Mouse (Mus musculus) ES-E14 (cell line): ENCODE measurements at regions not wholly inside any gene's neighbourhood (a gene's known extent, or its start where the extent isn't known, plus 50 kb on each side); places are given as distances from the start of the nearest gene placed in this dataset.

Experiments
- CHD2 ChIP-seq: IDR thresholded peaks from 2 replicates; pipeline ENCODE4 v1.6.1; 2014; ENCODE audit warnings: mild to moderate bottlenecking, low read depth, low read length, inconsistent platforms
- ZC3H11A ChIP-seq: IDR thresholded peaks from 2 replicates; pipeline ENCODE4 v1.6.1; 2012; ENCODE audit warnings: low read depth, mild to moderate bottlenecking, inconsistent platforms, low read length, borderline replicate concordance

- TF ChIP-seq ZC3H11A, result peak; percentile 48; the same call in 1 of the 2 replicates
- no peak for TF ChIP-seq CHD2
These were observed 53.5 kb upstream of the Akr1e1 start for GRCm38 (mm10) chr13:4662336-4663101.
